Mouse (Mus musculus): ENCODE measurements at regions not wholly inside any gene's neighbourhood (a gene's known extent, or its start where the extent isn't known, plus 50 kb on each side); places are given as distances from the start of the nearest gene placed in this dataset.
A peak's percentile ranks its signal among the peaks of the same experiment; 100 is the strongest.

DNA sequence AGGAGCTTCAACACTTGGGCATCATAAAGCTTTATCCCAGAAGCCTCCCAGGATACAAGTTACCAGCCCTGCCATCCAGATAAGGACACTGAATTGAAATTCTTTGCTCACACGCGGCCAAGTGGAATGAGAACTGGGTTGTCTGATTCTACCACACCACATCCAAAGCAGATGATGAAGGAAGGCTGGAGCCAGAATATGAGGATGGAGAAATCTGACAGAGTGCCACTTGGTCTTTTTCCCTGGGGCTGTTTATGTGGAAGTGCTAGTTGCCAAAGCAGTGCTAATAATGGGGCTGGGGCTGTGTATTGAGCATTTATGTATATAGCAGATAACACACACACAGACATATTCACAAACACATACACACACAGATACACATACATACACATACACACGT, 92.2 kb downstream of the Ephb3 start:
- H3K27me3 ChIP-seq: peaks cover 13% of the 10 kb centered on the region; the same call in 1 of the 2 replicates
- H3K27ac ChIP-seq (replicated peaks): no peak overlapping the region
- H3K4me1 ChIP-seq: peaks cover 17% of the 10 kb centered on the region
- H3K9ac ChIP-seq (replicated peaks): no peak overlapping the region
- WGBS: 87% methylated on average over 3 of the region's 3 CpGs
- H3K9me3 ChIP-seq: no peaks in the 10 kb centered on the region
- no peak overlapping the region for H3K4me3 ChIP-seq
- no peak for ATAC-seq (ENCODE audit: low FRiP score, low read depth)
- no peak overlapping the region for H3K4me2 ChIP-seq (replicated peaks)
- no peaks in the 10 kb centered on the region for H3K36me3 ChIP-seq

DNA sequence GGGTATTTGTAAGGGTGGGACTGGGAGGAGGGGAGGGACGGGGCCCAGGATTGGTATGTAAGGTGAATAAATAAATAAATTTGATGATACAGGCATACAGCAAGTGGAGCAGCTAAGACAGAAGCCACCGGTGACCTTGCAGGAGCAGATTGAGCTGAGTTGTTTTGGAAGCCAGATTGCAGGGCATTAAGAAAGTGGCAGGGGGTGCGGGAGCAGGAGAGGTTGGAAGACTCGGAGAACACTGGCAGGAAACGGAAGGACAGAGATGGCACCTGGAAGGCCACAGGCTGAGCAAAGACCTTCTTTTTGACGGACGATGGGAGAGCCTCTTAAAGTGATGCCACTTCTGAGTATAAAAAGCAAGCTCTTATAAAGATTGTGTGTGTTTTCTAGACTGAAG, 94.3 kb downstream of the Ephb3 start:
- Histone ChIP-seq H3K4me2 (replicated peaks) (no peak overlapping the region), H3K36me3 (no peaks in the 10 kb centered on the region), H3K27me3 (peaks cover 9% of the 10 kb centered on the region; the same call in 1 of the 2 replicates), H3K9me3 (peaks cover 3% of the 10 kb centered on the region; the same call in 1 of the 2 replicates), H3K4me1 (peaks cover 14% of the 10 kb centered on the region), H3K9ac (replicated peaks) (no peak overlapping the region), H3K27ac (replicated peaks) (no peak overlapping the region), H3K4me3 (no peak overlapping the region)
- WGBS: 78% methylated on average over 7 of the region's 7 CpGs
- no peak for ATAC-seq (ENCODE audit: low FRiP score, low read depth)

DNA sequence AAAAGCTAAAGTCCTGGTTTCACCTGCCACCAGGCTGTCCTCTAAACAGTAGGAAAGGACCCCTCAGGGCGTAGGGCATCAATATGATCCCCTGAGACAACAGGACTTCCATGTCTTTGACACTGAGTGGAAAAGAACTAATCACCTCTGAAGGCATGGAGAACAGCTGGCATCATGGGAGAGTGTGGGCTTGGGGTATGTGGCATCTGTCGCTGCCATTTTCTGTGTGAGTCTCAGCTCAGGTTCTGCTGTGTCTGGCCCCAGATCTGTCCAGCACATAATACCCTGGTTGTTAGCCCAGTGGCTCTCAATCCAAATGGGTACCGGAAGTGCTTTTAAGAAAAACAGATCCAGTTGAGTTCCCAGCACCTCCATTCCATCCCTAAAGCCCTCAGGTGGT, 101.3 kb downstream of the Ephb3 start:
- ATAC-seq (ENCODE audit: low FRiP score, low read depth): no peak
- 91% methylated on average over 3 of the region's 3 CpGs for WGBS
- H3K9me3 ChIP-seq: peaks cover 3% of the 10 kb centered on the region; the same call in 1 of the 2 replicates
- no peak overlapping the region for H3K4me3 ChIP-seq
- no peak overlapping the region for H3K9ac ChIP-seq (replicated peaks)
- H3K4me2 ChIP-seq (replicated peaks): no peak overlapping the region
- peaks cover 6% of the 10 kb centered on the region for H3K4me1 ChIP-seq
- H3K27me3 ChIP-seq: peaks cover 17% of the 10 kb centered on the region
- no peaks in the 10 kb centered on the region for H3K36me3 ChIP-seq
- H3K27ac ChIP-seq (replicated peaks): no peak overlapping the region

DNA sequence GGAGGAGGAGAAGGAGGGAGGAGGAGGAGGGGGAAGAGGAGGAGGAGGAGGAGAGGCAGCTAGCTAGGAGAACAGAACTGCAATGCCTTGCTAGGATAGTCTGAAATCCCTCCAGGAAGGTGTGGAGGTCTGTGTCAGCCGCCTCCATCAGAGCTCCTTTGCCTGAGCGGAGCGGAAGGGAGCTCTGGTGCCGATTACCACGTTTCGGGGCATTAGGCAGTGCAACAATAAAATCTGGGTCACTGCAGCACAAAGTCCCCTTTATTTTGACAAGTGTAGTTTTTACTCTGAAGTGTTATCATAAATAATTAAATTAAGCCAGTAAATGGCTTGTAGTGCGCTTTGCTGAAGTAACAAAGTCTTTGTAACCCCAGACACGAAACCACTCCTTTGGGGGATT, 104.0 kb downstream of the Ephb3 start:
- H3K9me3 ChIP-seq: peaks cover 2% of the 10 kb centered on the region; the same call in 1 of the 2 replicates

DNA sequence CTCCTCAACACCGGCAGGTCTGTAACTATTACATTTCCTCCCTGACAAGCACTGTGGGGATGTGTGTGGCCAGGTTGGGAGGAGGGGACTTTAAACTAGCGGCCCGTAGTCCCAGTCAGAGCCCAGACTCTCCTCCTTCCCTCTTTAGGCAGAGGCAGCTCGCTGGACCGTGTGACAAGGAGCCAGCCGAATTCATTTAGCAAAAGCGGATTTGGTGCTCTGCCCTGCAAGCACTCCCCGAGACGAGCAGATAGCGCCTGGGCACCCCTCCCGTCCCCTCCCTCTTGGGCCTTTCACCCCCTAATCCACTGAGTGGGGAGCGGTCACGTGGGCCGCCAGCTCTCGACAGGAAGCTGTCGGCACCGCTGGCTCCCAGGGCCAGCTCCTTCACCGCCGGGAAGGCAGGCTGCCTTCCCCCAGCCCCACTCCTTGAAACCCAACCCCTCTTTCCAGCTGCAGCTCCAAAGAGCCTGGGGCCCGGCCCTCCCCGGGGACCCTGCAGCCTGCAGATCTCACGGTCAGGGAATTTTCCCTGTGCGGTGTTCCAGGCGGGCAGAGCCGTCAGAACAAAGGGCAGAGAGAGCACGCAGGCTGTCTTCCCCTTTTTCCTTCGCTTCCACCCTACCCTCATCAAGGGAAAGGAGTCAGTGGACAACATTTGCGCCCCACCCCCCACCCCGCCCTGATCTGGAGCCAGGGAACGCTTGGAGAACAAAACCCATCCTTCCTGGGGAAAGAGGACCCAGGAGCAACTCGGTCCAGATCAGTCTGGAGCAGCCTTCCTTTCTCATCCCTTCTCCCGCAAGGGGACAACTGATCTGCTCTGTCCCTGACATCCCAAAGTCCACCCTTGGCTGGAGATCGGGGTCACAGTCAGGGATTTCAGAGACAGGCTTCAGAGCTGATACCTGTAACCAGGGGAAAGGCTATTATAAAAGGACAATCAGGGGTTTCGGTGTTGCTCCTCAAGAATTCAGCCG, 106.4 kb downstream of the Ephb3 start:
- 3% methylated on average over 33 of the region's 35 CpGs for WGBS
- Histone ChIP-seq H3K9me3 (no peaks in the 10 kb centered on the region), H3K9ac (replicated peaks) (peak overlapping the region; percentile 78), H3K27ac (replicated peaks) (peak overlapping the region; percentile 93), H3K4me3 (peak overlapping the region; percentile 43), H3K27me3 (peaks cover 22% of the 10 kb centered on the region), H3K4me1 (peaks cover 20% of the 10 kb centered on the region), H3K4me2 (replicated peaks) (peak overlapping the region; percentile 69), H3K36me3 (no peaks in the 10 kb centered on the region)
- peak; percentile 89 for ATAC-seq (ENCODE audit: low FRiP score, low read depth)

More for the DNA sequence above, 104.0 kb downstream of the Ephb3 start:
- H3K27me3 ChIP-seq: peaks cover 22% of the 10 kb centered on the region
- ATAC-seq (ENCODE audit: low FRiP score, low read depth): no peak
- no peak overlapping the region for H3K4me2 ChIP-seq (replicated peaks)
- WGBS: 60% methylated on average over 8 of the region's 8 CpGs
- no peak overlapping the region for H3K9ac ChIP-seq (replicated peaks)
- no peak overlapping the region for H3K4me3 ChIP-seq
- no peak overlapping the region for H3K27ac ChIP-seq (replicated peaks)
- H3K36me3 ChIP-seq: no peaks in the 10 kb centered on the region
- H3K4me1 ChIP-seq: peaks cover 15% of the 10 kb centered on the region

DNA sequence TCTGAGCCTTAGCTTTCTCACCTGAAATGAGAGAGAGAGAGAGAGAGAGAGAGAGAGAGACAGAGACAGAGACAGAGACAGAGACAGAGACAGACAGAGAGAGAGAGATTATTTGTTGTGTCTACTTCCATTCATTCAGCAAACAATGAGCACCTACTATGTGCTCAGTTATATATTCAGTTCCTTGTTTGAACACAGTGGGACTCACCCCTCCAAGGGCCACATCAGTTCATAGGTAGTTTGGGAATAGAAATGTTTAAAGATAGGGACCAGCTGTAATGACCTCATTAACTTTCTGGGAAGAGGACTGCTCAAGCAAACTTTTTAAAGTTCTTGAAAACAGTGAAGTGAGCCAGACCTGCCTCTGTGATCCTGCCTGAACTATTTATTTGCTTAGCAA, 107.2 kb downstream of the Ephb3 start:
- H3K27ac ChIP-seq (replicated peaks): peak overlapping the region; percentile 93
- H3K27me3 ChIP-seq: peaks cover 17% of the 10 kb centered on the region
- no peak overlapping the region for H3K4me3 ChIP-seq
- no peak overlapping the region for H3K9ac ChIP-seq (replicated peaks)
- H3K4me2 ChIP-seq (replicated peaks): peak overlapping the region; percentile 69
- H3K4me1 ChIP-seq: peaks cover 20% of the 10 kb centered on the region
- H3K36me3 ChIP-seq: no peaks in the 10 kb centered on the region
- ATAC-seq (ENCODE audit: low FRiP score, low read depth): no peak
- no peaks in the 10 kb centered on the region for H3K9me3 ChIP-seq

DNA sequence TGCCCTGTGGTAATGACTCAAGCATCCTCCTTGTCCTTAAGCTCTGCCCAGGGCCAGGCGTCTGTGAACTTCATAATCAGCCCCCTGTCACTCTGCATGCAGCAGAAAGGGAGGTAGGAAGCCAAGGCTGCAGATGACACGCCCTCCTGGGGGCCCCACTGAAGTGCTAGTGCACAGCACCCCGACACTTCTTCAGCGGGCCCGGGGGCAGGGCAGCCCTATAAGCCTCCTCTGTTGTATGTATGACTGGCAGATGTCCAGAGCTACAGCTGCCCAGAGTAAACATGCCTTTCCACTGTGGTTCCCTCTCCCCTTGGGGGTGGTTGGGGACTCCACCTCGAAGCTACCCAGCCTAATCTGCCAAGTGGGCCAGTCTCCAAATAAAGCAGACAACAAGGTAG, 107.2 kb upstream of the Vps8 start:
- WGBS: 60% methylated on average over 6 of the region's 6 CpGs
- H3K9ac ChIP-seq (replicated peaks): no peak overlapping the region
- no peak for ATAC-seq (ENCODE audit: low FRiP score, low read depth)
- H3K27ac ChIP-seq (replicated peaks): no peak overlapping the region
- H3K27me3 ChIP-seq: peaks cover 5% of the 10 kb centered on the region
- H3K4me2 ChIP-seq (replicated peaks): no peak overlapping the region
- H3K36me3 ChIP-seq: no peaks in the 10 kb centered on the region
- no peak overlapping the region for H3K4me3 ChIP-seq
- peaks cover 14% of the 10 kb centered on the region for H3K4me1 ChIP-seq
- H3K9me3 ChIP-seq: no peaks in the 10 kb centered on the region

DNA sequence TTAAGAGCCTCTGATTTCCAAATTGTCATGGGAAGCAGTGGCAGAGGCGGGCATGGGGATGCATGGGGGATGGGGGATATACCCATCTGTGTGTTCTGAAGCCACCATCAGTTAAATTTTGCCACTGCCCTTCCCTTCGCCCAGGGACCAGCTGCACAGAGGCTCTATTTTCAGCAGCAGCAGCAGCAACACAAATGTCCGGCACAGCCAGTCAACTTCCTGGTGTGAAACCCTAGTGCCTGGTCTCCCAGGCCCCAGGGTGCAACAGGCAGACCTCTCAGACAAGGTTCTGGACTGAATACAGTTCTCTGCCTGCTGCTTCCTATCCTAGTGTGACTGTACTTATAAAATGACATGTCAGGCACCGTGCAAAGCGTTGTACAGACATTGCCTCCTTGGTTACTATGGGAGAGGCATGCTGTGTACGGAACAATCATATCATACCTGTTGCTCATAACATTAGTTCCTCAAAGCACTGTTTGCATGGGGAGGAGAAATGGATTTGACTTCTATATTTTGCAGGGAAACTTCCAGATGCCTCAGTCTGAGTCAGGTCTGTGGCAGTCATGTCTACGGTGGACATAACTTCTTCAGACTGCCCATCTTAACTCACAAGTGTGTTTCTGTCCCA, 104.8 kb upstream of the Vps8 start:
- WGBS: 83% methylated on average over 7 of the region's 7 CpGs
- no peak overlapping the region for H3K4me3 ChIP-seq
- H3K9ac ChIP-seq (replicated peaks): no peak overlapping the region
- no peak overlapping the region for H3K4me2 ChIP-seq (replicated peaks)
- peaks cover 3% of the 10 kb centered on the region; the same call in 1 of the 2 replicates for H3K27me3 ChIP-seq
- no peak overlapping the region for H3K27ac ChIP-seq (replicated peaks)
- H3K9me3 ChIP-seq: no peaks in the 10 kb centered on the region
- H3K4me1 ChIP-seq: peaks cover 5% of the 10 kb centered on the region; the same call in 1 of the 2 replicates
- no peaks in the 10 kb centered on the region for H3K36me3 ChIP-seq
- ATAC-seq (ENCODE audit: low FRiP score, low read depth): no peak

DNA sequence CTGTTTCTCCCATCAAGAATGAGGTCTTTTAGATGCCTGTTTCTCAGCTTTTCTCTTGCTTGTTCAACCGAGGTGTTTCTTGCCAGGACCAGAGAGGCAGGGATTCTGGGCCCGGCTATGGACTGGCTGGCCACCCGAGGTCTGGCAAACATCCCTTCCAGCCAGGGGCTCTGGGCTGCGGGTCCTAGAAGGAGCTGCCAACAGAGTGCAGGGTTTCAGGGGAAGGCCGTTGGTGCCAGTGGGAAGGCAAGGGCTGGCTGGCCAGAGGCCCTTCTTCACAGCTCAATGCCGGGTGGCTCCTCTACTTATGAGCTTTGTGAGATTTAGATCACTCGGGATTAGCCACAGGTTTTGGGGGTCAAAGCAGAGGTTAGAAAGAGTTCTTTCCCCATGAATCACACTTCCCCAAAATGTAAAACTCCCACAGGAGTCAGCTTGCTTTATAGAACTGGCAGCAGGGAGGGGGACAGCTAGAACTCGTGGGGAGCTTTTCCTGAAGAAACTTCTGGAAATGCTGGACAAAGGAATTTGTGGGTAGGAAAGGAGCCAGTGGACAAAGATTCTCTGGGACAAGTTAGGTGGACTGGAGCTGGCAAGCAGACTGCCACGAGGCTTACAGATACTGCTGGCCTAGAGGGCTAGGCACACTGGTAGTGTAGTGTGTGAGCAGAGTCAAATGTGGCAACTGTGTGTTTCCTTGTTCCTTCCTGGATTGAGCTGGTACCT, 104.1 kb upstream of the Vps8 start:
- Histone ChIP-seq H3K27ac (replicated peaks) (no peak overlapping the region), H3K9me3 (no peaks in the 10 kb centered on the region), H3K36me3 (no peaks in the 10 kb centered on the region), H3K4me3 (no peak overlapping the region), H3K4me1 (peaks cover 5% of the 10 kb centered on the region; the same call in 1 of the 2 replicates), H3K9ac (replicated peaks) (no peak overlapping the region), H3K4me2 (replicated peaks) (no peak overlapping the region), H3K27me3 (peaks cover 3% of the 10 kb centered on the region; the same call in 1 of the 2 replicates)
- WGBS: 70% methylated on average over 9 of the region's 9 CpGs
- ATAC-seq (ENCODE audit: low FRiP score, low read depth): no peak

DNA sequence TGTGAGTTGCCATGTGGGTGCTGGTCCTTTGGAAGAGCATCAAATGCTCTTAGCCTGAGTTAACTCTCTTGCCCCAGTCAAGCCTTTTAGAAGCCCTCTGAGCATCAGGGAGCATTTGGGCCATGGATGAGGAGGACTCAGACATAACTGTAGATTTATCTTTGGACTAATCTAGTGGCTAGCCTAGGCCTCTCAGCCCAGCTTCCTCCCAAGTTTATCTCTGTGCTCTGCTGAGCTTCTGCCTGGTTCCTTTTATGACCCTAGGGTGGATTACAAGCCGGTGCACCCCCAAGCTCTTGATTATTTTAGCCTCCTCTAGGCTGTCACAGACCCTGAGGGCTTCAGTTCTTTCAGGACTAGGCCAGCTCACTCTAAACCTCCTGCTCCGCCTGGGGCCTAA, 102.6 kb upstream of the Vps8 start:
- Histone ChIP-seq H3K4me1 (peaks cover 5% of the 10 kb centered on the region; the same call in 1 of the 2 replicates), H3K27ac (replicated peaks) (no peak overlapping the region), H3K4me2 (replicated peaks) (no peak overlapping the region), H3K36me3 (no peaks in the 10 kb centered on the region), H3K4me3 (no peak overlapping the region), H3K9ac (replicated peaks) (no peak overlapping the region), H3K27me3 (peaks cover 3% of the 10 kb centered on the region; the same call in 1 of the 2 replicates), H3K9me3 (no peaks in the 10 kb centered on the region)
- 78% methylated on average over 2 of the region's 2 CpGs for WGBS
- no peak for ATAC-seq (ENCODE audit: low FRiP score, low read depth)

DNA sequence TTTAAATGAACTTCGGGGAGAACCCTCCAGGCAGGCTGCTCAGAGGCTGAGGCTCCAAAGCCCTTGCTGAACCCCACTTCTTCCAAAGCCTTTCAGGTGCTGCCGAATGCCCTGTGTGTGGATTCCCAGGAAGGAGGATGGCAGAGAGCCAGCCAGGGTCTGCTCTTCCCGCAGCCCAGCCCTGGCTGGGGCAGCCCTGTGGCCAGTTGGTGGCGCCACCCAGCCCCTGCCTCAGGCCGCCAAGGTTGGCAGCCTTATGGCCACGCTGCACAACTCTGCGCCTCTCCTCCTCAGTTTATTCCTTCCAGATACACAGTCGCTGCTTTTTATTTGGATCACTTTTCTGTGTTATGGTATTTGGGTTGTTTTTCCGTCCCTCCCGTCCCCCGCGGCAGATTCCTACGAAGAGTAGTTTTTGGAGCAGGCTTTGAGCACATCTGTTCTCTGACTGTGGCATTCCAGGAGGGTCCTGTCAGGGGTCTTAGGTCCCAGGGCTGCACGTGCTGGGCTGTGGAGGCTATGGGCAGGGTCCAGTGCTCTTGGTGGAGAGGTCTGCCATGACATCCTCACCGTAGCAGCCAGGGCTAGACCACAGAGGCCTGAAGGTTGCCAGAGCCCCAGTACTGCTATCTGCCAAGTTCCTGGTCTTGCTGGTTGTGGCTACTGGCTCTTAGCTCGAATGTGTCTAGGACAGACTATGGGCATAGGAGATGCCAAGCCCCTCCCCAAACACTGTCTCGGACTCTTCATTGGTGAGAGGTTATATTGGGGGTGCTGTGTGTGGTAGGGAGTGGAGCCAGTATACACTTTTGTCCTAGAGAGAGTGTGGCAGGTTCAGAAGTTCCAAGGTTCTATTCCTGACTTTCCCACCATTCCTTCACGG, 101.5 kb upstream of the Vps8 start:
- H3K36me3 ChIP-seq: no peaks in the 10 kb centered on the region
- WGBS: 49% methylated on average over 18 of the region's 18 CpGs
- H3K27ac ChIP-seq (replicated peaks): no peak overlapping the region
- H3K9ac ChIP-seq (replicated peaks): no peak overlapping the region
- no peaks in the 10 kb centered on the region for H3K9me3 ChIP-seq
- no peak for ATAC-seq (ENCODE audit: low FRiP score, low read depth)
- peaks cover 3% of the 10 kb centered on the region; the same call in 1 of the 2 replicates for H3K27me3 ChIP-seq
- H3K4me1 ChIP-seq: no peaks in the 10 kb centered on the region
- H3K4me2 ChIP-seq (replicated peaks): no peak overlapping the region
- H3K4me3 ChIP-seq: no peak overlapping the region

Measured in midbrain, embryonic 12.5 days (tissue).